Mouse (Mus musculus) thymus, postnatal 10 days (tissue): ENCODE results near the gene Adgrb3.
"Not testable (repeated sequence)": the region's sequence is repeated elsewhere in the genome, so short reads cannot be mapped to it uniquely, and the experiment has no call there.

Experiments used
- DNase-seq, 2 experiments: peaks; one replicate each; pipeline ENCODE4 v3.0.0; 2021; ENCODE audit warnings: low spot score in 2 of 2

Adgrb3 gene

DNA sequence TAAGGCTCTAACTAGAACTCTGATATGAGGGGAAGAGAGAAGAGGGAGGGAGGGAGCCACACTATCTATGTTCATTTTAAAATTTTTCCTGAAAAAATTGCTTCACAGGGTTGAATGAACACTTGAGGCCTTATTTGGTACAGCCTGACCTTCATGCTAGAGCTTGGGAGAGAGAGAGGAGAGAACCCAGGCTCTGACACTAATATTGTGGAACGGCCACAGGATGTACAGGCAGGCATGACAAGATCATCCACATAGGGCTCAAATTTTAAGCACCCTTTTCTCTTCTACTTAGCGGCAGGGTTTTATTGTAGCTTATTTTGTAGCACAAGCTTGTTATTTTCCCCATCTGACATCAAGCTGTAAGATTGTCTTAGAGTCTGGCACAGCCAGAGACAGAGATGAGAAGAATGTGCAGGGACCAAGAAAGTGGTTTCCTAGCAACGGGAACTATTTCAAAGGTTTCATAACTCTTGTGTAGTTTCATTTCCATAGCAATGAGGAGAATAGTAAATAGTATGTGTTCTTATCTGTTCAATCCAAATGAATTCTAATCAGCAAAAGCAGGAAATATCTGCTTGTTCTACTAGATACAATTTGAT is 721.9 kb downstream of the Adgrb3 start:
- DNase-seq, result no peak

DNA sequence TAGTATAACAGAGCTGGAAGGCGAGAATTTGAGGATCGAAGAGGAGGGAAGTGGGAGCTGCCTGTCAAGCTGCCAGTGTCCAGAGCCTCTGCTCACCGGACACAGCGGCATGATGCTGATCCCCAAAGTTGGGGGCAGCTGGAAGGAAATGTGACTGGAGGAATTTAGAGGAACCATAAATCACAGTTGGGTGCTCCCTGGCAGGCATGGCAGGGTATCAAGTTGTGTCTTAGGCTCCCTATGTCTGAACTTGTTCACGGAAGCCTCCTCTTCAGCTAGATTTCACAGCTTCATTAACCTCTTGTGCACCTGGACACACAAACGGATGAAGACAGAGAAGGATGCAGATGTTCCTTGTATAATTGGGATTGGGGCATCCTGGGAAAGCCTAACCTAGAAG is 722.8 kb downstream of the Adgrb3 start:
- no peak for DNase-seq

DNA sequence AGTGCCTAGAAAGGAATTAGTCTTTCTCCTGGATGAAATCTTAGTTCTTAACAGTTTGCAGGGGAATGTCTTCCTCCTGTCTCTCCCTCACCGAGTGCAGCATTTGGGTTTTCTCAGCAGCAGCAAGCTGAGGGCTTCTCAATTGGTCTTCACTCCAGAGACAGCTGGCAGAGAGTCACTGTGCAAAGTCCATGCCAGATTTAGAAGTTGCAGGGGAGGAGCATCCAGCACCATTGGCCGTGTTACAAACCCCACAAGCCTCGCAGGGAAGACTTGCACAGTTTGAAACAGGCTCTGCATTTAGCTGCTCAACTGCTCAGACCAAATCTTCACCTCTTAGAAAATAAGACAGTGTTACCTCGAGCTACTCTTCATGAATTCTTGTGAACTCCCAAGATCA is 724.1 kb downstream of the Adgrb3 start:
- DNase-seq, result no peak

DNA sequence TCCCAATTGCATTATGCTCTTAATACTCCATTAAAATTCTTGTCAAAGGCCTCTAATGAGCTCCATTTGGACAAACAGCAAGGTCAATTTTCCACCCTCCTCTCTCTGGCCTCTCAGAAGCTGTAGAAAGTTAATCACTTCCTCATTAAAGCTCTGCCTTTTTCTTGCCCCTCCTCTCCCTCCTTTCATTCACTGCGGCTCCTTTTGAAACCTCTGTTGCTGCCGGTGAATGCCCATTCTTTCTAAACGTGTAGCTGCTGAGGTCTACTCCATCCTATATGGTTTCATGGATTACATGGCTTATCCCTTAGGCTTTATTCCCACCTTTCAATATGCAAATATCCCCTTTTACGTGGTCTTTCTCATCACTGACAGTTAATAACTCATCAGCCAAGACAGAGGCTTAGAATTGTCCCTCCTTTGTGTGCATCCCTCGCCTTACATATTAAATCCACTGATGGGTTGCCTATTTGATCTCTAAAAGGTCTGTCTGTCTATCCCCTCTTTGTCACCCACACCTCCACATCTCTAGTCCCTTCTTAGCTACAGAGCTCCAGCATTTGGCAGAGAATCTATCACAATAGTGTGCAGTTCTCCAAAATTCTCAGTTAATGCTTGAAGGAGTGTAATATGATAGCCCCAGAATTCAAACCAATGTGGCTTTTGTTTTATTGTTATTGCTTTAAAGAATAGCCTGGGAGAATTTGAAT is 741.3 kb downstream of the Adgrb3 start:
- DNase-seq, result no peak

DNA sequence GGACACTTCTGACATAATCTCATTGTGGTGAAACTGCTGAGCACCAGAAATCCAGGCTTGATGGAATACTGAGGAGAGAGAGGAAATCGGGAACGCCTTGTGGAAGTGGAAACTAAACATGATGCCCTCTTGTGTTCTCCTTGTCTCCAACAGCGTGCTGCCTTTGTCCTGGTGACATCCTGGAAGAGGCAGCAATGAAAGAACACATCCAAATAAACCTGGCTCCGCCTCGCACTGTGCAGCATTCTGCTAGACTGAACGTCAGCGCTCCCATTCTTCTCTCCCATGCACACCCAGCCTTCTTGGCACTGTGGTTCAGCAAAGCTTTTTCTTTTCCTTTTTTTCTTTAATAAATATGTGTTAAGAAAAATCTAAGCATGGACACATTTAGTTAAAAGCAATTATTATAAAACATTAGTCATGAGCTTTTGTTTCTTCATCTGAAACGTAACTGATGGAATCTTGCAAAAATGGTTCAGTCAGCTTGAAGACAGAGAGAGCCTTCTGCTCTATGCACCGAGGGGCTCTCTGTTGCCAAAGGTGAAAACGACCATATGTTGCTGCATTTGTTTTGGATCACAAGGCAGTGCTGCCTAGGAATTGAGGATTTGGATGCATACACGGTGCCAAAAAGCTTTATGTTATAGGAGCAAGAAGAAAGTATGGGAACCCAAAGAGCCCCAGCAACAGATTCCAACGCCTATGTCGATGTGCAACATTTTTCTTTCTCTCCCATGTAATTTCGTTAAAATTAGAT is 743.7 kb downstream of the Adgrb3 start:
- DNase-seq, result no peak

DNA sequence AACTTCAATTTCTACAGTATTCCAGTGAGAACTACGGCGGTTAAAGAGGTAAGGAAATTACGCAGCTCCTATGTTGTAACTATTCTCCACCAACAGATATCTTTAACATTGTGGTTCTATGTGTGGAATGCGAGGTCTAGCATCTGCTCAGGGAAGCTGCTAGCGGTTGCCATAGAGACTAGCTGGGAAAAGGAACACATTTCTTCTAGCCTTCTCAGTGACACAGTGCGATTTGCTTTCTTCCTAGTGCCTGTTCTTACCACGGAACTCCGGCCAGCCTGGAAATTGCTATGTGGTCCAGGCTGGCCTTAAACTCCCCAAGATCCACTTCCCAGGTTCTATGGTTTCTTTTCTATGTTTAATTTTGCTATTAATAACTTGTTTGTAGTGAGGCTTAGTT is 747.1 kb downstream of the Adgrb3 start:
- no peak for DNase-seq

DNA sequence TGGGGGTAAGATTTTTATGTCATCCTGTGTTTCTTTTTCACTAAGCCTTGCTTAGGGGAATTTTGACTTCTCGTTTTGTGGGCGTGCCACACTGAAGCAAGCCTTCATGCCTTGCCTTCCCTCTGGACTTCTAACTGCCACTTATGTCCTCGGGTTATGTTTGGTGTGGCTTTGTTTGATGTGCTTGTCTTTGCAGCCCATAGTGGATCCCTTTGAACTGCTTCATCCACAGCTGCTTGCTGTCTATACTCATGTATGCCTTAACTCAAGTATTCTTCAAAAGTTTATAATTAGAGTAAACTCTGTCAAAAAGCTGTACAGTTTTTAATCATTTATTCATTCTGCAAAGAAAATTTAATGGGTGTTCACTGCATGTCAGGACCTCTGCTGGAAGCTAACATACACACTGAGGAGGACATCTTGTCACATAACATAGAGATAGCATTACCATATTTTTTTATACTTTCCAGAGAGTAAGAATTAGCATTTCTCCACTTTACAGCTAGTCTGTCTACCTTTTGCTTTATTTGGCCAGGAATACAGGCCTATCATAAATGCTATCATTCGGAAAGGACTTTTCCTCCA is 748.1 kb downstream of the Adgrb3 start:
- no peak for DNase-seq

DNA sequence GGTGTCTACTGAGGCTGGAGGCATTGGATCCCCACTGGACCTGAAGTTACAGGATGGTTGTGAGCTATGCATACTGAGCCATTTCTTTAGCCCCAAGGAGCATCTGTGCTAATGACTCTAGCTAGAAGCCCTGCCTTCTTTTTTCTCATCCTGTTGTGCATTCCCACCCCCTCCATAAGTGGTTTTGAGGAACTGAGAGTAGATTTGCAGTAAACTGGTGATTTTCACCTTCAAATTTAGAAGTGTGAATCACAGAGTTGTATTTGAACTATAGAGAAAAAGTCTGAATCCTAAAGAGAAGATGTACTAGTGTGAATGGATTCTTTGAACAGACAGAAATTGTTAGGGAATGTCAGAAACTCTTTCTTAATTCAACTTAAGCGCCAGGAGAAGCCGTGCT is 750.1 kb downstream of the Adgrb3 start:
- no peak for DNase-seq

DNA sequence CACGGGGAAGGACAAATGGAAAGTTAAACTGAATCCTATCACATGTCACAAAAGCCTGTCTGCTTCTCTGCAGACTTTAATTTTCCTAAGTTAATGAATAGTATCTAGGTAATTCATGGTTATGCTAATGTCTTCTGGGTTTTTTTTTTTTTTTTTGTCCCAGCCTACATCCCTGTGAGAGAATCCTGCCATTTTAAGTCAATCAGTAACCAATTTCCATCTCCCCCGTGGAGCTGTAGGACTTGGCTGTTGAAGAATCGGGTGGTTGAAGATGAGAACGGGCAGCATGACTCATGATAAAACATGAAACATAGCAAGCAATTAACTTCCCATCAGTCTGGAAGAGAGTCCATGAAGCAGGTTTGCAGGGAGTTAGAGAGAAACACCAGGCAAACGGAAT is 753.6 kb downstream of the Adgrb3 start:
- DNase-seq, result no peak

DNA sequence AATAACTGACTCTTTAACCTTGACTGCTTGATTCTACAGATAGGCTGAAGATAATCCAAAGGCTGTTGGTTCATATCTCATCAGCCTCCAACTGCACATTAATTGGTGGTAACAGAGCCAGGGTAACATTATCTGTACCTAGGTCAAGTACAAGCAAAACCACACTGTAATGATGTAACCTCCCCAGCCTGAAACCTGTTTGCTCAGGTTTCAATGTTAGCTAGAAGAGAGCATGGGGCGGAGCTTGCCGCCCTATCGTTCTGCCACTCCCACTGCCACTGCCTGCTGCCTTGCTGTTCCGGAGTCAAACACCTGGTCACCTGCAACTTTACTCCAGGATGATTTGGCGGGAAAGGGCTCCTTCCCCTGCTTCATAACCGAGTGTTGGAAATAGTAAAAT is 765.5 kb downstream of the Adgrb3 start:
- no peak for DNase-seq

DNA sequence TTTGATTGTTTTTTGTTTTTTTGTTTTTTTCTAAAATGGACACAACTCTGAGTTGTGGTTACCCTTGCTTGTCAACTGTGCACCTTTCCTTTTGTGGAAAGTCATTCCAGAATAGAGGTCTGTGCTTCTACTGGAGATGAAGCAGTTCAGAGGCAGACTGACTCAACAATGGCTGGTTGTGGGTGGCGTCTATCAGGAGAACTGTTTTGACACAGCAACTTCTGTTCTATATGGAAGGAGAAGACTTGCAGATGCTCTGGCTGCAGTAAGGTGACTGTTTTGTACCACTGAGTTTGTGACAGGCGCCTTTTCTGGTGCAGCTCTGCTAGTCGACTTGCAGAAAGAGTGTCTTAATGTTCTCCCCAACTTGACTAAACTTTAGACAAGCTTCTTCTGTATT is 768.6 kb downstream of the Adgrb3 start:
- no peak for DNase-seq

DNA sequence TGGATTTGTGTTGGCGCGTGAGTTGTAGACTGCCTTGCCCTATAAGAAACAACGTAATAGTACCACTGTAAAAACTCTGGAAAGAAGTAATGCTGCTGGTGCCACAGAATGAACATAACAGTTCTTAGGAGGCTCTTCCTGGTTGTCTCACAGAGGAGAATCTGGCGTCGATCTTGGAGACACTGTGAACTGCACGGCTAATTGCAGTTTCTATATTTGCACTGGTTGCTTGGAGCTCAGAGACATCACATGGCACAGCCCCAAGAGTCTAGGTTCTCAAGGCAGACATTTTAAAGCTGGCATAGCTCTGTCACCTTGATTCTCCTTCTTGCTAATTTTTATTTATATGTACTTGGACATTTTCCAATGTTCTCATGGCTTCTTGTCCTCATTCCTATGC is 769.3 kb downstream of the Adgrb3 start:
- DNase-seq, result no peak

DNA sequence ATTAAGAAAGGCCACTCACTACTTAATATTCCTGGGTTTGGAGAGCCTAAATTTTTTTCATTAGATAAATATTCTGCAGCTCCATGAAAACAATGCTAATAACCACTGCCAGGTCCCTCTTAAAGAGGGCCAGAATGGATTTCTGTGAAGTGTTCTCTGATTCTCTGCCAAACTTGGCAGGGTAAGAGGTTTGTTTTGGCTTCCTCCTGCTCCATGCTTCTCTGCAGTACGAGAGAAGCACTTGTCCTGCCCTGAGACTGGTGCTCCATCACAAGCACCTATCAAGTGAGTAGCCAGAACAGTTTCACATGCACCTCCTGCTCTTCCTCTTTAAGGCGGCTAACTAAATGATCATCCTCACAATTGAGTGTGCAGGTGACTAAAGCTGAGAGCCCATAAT is 771.9 kb downstream of the Adgrb3 start:
- no peak for DNase-seq

DNA sequence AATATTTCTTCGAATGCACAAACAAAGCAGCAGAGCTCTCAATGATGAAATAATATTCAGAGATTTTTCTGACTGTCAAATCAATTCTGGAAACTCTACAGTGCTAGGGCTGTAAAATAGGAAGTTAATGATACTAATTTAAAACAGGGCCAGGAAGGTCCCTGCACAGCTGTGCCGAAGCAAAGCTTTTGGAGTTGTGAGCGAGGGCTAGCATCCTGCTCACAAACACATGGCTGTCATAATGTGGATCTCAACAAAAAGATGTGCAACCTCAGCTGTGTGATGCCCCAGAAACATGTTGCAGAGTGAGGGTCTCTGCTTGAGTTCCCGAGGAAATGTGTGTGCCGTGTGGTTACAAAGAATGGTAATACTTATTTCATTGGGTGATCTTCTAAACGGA is 772.3 kb downstream of the Adgrb3 start:
- no peak for DNase-seq

DNA sequence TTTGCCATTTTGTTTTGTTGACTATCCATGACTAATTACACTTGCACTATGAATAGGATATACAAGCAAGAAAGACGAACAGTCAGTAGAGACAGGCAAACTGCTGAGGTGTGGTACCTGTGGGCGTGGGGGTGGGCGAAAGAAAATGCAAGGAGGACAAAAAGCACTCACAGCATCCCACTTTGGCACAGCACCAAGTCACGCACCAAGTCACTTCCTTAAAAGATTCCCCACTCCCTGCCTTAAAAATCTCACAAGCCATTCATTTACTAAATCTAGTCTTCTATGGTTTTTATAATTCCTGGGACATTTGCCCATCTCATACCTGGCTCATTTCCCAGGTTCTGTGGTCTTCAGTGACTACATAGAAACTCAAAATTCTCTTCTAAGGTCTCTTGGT is 787.4 kb downstream of the Adgrb3 start:
- no peak for DNase-seq

DNA sequence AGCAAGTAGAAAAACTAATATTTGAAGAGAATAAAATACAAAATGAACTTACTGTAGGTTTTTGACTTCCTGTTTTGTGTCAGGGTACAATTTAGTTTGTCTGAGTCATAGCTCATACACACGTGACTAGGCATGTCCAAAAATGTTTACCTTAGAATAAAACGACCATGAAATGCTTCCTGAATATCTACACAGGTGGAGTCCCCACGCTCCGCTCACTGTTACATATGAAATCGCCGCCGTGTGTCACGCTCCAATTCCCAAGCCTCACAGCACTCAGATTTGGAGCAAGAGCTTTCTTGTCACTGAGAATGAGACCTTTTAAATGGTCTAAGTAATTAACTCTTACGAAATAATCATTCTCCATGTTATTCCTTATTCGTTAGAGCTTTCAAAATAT is 795.3 kb downstream of the Adgrb3 start:
- DNase-seq, result no peak

DNA sequence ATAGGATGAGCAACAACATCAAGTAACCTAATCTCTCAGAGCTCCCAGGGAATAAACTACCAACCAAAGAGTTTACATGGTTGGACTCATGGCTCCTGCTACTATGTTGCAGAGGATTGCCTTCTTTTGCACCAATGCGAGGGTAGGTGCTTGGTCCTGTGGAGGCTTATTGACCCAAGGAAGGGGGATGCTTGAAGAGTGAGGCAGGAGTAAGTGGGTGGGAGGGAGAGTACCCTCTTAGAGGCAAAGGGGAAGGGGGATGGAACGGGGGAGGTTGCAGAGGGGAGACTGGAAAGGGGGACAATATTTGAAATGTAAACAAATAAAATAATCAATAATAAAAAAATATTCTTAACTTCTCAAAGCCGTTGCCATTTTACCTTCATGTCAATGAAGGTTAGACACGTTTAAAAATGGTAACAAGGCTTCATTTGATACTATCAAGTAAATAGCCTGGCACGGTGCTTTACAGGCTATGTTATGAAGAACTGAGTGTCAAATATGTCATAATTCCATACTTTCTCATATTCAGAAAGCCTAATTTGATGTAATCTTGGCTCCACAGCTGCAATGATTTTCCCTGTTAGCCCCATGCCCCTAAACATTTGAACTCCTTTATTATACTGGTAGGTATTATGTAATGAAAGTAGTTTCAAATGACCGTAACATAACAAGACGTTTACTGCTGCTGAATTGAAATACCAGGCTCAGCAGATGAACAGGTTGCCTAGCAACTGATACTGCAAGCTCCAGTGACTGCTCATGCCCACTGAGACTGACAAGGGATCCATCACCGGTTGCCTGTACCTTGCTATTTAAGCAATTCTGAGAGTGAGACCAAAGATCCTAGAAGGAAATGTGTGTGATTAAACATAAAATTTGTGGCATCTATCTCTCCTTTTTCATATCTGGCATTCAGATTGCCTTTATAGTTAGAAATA is 796.1 kb downstream of the Adgrb3 start:
- no peak for DNase-seq

DNA sequence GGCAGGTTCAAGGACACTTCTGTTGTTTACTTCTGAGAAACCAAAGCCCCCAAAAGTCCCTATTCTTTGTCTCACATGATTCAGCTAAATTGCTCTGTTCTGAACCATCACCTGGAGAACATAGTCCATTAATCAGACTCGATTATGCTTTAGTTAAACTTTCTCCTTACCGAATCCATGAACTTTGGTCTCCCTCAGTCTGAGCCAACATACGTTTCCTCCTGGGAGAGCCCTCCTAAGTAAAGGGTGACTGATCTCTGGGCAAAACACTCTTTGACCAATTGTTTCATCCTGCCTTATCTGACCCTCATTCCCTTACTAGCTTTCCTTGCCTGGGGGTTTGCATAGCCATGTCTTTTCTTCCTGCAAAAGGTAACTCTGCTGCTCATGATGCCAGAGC is 806.4 kb downstream of the Adgrb3 start:
- DNase-seq, result no peak

DNA sequence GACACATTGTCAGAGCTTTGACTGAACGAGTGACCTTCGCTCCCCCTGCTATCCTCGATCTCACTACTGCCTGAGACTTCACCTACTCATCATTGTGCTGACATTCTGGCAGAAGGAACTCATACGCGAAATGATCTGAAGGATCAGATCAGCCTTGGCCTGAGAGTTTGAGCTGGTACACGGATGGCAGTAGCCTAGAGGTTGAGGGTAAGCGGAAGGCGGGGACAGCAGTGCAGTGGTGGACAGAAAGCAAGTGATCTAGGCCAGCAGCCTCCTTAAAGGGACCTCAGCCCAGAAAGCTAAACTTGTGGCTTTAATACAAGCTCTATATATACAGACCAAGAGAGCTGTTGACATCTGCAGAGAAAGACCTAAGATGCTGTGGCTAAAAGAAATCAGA is 811.7 kb downstream of the Adgrb3 start:
- DNase-seq, result not testable (repeated sequence)
